Mouse (Mus musculus) R1 (cell line): ENCODE data around the gene Zfp1.

ENCODE experiments used
- DNase-seq: peaks from one replicate; pipeline ENCODE4 v3.0.0-alpha.2; 2018; ENCODE audit warnings: low read depth, low spot score

Gene Zfp1

DNA sequence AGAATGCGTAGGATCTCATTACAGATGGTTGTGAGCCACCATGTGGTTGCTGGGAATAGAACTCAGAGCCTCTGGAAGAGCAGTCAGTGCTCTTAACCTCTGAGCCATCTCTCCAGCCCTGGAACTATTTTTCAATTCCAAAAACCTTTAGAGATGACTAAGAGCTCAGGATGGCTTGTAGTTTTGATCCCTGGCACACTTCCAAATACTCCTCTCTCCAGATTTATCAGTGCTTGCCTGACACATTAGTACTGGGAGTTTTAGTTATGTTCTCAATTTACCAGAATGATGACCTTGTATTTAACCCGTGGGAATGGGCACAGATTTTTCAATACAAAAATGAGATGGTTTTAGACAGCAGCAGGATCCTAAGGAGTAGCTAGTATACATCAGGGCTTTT is 23.6 kb downstream of the Zfp1 start:
- DNase-seq, result no peak

DNA sequence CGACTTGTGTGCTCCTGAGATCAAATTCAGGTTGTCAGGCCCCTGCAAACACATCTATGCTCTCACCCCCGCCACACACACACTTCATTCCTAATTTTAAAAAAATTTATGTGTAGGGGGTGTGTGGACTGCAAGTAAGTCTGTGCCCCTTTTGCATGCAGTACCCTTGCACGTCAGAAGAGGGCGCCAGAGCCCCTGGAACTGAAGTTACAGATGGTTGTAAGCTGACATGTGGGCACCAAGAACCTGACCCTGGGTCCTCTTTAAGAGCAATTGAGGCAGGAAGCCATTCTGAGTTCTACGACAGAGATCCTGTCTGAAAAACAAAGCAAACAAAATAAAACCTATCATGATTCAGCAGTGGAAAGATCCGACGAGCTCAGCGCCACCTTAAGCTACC is 33.0 kb downstream of the Zfp1 start:
- DNase-seq, result peak; percentile 78

DNA sequence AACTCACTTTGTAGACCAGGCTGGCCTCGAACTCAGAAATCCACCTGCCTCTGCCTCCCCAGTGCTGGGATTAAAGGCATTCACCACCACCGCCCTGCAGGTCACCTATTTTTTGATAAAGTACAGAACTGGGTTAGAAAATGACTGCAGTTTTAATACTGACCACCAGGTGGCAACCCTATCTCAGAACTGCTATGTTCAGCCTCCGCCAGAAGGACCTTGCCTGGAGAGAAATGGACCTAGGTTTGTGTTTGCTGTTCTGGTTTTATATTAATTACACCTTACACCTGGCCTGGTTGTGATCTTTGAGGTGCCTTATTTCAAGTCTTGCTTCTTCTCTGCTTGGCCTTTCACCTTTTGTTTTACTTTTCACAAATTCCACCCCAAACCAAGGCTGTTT is 34.9 kb downstream of the Zfp1 start:
- DNase-seq, result peak; percentile 82

DNA sequence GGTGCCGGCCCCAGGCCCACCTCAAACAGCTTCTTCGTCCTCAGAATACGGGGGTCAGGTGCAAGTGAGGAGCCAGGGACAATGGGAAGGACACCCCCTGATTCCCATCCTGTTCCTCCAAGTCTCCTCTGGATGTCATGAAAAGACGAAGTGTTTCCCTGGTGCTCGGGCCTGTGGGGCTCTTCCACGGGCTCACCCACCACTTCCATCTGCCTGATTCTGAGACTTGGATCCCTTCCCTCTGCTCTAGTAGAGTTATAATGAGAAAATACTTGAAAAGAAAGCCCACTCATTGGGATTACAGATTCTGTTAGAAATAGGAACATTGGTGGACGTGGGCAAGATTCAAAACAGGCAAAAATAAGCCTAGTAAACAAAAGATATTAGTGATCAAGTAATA is 35.6 kb downstream of the Zfp1 start:
- no peak for DNase-seq

DNA sequence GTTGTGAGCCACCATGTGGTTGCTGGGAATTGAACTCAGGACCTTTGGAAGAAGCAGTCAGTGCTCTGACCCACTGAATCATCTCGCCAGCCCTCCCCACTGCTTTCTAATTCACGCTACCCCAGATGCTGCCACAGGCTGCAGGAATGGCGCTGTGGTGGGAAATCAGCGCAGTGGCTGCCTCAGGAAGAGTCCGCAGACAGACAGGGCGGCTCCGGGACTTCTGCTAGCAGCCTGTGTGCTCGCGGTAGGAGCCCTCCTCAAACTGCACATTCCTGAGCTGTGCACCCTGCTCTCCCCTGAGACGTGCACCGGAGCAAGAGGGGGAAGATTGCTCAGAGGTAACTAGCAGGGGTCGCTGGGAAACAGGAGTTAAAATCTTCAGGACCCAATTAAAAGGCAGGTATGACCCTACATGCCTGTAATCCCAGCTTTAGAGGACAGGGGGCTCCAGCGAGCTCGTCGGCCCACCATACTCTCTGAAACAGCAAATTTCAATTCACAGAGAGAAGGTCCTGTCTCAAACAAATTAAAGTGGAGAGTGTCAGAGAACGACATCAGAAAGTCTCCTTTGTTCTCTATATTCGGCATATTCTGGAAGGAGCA is 37.3 kb downstream of the Zfp1 start:
- DNase-seq, result peak; percentile 92

DNA sequence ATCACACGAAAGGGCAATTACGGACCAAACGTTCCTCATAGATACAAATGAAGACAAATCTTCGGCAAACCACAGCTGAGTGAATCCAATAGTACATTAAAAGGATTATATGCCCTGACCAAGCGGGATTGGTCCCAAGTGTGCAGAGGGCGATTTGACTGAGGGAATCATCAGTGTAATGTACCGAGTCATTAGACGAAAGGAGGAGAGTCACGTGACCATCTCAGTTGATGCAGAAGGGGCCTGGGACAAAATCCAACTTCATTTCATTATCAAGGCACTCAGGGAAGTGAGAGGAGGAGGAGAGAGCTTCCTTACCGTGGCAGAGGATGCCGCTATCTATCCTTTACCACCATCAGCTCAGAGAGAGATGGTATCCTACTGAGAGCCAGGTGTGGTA is 38.0 kb downstream of the Zfp1 start:
- DNase-seq, result no peak

DNA sequence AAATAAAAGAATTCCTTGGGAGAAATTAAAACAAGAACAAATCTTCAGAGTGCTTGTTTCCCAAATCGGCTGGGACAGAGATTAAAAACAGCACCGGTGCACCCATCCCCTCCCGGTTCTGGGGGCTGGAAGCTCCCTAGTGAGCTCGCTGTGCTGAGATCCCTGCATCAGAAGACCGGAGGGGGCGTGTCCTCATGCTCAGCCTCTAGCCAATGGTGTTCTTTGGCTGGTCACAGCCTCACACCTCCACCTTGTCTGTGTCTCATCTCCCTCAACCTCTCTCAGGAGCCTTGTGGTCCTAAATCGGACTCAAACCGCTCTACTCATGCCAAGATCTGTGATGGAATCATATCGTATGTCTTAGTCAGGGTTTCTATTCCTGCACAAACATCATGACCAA is 39.3 kb downstream of the Zfp1 start:
- peak; percentile 64 for DNase-seq

DNA sequence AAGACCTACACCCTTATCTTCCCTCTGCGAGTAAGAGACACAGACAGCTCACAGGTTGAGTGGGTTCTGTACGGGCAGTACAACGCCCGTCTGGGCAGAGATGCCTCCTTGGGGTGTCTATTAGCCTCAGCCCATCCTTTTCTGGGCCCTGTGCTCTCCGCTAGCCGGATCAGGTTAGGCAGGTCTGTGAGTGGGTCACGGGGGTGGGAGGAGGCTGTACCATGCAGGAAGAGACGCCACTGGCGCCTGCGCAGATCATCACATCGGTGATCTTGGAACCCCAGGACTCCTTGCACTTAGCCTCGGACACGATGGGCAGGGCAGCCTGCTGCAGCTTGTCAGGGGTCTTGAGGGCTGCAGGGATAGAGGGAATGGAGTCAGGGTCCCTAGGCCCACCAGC is 43.7 kb downstream of the Zfp1 start:
- peak; percentile 81 for DNase-seq

DNA sequence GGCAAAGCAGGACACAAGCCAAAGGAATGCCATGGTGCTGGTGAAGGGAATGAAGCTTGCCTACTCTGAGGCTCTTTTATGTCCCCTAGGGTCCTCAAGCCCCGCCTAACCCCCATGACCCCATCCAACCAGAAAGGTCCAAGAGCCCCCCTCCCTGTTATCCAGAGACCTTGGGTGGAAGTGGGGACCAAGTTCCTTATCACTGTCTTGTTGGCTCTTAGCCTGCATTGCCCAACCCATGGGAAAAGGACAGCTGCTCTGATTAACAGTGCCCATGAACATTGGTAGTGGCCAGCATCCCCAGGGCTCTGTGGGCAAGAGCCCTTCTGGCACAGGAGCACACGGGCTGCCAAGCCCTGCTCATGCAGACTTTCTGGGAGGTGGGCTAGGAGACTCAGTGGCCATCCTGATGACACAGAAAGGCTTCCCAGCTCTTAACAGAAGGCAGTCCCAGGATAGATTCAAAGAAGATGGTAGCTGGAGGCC is 47.8 kb downstream of the Zfp1 start, which contains the start of gene Ctrb1:
Gene Ctrb1 (minus strand): TSS at position 51 of the 486 bp plus-strand sequence.
- DNase-seq, result no peak

DNA sequence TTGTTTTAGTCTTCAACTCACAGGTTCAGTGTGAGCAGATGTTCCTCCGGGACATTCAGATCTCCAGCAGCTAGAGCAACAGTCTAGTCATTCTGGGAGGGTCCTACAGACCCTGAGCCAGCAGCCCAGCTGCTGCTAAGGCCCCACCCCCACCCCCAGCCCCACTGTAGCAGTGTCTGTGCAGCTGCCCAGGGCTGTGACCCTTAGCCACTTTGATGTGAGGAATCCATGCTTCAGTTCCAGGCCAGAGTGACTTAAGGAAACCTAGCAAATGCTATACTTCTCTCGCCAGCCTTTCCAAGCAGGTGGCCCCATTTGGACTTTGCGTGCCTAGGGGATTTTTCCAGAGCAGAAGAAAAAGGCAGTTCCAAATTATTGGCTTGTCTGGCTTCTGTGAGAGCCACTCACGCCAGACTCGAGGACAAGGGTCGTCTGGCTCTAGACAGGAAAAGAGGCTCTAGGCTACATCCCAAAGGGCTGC is 50.1 kb downstream of the Zfp1 start:
- no peak for DNase-seq

DNA sequence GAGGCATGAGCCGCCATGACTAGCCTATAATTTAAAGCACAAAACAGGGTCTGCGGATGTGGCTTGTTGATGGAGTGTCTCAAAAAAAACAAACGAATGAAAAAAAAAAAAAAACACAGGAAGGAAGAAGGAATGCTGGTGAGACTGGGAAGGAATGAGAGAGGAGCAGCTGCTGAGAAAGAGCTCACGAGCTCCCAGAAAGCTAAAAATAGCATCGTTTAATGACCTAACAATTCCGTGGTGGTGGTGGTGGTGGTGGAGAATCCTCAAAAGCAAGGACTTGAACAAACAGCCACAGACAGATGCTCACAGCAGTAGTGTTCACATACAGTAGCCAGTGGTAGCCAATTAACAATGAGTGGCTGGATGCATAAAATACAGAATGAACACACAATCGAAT is 52.2 kb downstream of the Zfp1 start:
- no peak for DNase-seq

DNA sequence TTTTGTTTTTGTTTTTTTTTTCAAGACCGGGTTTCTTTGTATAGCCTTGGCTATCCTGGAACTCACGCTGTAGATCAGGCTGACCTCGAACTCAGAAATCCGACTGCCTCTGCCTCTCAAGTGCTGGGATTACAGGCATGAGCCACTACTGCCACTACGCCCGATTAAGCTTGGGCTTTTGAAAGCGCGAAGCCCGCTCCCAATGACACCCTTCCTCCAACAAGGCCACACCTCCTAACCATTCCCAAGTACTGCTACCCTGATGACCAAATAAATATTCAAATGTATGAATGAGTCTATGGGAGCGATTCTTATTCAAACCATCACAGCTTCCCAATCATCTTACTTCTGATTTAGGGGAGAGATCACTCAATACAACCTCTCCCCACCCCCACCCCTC is 54.5 kb downstream of the Zfp1 start:
- peak; percentile 57 for DNase-seq

DNA sequence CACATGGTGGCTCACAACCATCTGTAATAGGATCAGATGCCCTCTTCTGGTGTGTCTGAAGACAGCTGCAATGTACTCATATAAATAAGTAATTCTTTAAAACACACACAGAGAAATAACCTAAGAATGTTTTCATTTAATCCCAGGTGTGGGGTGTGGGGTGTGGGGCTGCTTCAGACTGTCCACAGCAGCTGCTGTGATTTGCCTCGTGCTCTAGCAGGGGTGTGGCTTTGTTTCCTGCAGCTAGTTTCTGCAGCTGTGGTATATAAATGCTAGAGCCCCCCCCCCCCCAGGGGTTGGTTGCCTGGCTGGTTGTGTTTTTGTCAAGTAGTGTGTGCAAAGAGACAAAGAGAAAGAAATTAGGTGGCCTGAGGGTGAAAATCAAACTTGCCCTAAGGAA is 55.8 kb downstream of the Zfp1 start:
- no peak for DNase-seq

DNA sequence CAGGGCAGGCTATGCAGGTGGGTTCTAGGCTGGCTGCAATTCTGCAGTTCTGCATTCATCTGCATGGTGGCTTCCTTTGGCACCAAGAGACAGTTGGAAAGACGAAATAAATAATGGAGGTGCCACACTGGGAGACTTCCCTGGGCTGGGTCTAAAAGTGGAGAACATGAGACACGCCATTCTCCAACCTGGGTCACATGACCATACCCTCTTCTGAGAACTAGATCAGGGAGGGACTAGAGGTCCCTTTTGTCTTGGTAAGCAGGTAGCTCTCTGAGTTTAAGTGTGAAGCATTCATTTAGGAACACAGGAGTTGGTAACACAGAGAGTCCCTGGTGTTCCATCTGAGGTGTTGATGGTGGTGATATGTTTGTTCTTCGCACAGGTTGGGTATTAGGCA is 57.0 kb downstream of the Zfp1 start:
- no peak for DNase-seq

DNA sequence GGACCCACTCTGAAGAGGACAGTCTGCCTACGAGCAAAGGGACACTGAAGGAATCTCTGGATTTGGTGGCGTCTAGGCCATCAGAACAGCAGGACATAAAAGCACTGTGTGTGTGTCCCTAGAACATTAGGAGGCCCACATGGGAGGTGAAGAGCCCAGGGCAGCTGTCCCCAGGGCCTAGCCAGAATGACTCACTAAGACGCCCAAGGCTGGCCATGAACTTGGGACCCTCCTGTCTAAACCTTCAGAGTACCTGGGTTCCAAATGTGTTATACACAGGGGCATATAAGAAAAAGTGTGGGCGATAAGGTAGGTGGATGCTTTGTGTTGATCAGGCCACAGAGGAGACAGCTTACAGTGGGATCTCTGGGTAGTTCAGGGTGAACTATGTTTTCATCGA is 57.5 kb downstream of the Zfp1 start:
- no peak for DNase-seq

DNA sequence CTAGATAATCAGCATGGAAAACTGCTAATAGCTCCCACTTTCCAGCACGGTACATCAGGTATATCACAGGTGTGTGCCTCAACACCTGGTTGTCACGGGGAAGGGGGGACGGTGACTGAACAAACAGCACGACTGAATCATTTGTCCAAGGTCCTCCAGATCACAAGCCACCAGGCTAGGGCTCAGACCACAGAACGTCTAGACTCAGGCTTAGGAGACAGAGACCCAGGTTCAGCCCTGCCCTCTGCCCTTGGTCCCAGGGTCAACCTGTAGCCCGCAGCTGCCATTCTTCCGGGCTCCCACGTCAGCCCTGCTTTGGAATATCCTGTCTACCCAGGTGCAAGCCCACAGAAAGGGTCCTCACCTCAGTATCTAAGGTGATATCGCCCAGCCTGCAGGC is 58.2 kb downstream of the Zfp1 start:
- no peak for DNase-seq

DNA sequence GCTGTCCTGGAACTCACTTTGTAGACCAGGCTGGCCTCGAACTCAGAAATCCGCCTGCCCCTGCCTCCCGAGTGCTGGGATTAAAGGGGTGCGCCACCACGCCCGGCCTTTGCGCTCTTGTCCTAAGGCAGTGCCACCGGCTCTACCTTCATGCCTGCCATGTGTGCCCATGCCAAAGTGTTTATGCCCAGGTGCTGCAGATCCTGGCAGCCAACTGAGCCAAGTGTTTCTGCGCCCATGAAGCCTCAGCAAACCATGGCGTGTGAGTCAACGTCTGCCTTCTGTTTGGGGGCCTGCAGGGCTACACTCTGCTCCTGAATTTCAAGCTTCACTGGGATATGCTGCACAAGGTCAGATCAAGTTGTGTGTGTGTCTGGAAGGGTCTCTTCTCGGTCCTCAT is 61.4 kb downstream of the Zfp1 start:
- DNase-seq, result no peak

DNA sequence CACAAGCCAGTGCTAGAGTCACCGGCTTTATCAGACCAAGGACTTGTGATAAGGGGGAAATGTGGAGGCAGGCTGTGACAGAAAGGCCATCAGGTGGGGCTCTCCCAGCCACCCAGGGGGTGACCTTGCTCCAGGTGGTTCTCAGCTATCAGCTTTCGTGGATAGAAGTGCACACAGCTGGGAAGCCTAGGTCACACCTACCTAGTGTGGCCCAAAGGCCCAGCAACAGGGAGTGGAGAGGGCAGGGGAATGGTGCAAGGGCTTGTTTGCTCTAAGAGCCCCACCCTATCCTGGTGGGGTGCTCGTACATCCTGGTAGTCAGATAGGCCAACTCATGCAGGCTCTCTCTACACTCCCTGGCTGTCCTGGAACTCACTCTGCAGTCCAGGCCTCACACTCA is 62.0 kb downstream of the Zfp1 start:
- no peak for DNase-seq

DNA sequence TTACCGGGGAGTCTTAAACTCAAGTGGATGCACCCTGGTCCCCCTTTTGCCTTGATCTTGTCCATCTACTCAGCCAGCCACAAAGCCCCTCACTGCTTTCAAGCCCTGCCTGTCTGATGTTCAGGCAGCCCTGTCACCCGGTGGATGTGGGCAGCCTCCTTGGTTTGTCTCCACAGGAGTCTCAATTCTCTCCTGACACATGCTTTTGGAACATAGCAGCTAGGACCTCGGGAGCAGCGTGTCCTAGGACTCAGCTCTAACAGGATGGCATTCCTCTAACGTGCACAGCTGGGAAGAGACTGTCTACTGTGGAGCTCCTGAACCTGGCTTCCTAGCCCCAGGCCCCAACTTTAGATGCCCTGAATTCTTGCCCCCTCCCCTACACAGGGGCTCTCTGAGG is 62.5 kb downstream of the Zfp1 start:
- no peak for DNase-seq

DNA sequence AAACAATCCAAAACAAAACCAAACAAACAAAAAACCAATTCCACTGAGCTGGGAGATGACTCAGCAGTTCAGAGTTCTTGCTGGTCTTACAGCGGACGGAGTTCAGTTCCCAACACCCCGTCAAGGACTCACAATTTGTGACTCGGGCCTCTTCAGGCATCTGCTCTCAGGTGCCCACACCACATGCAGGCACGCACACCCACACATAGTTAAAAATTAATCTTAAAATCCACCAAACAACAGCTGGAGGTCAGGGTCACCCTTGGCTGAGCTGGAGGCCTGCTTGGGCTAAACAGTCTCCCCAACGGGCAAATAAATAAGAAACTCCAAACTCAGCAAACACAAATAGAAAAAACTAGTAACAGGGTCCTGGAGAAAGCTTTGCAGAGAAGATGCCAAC is 65.1 kb downstream of the Zfp1 start:
- no peak for DNase-seq

DNA sequence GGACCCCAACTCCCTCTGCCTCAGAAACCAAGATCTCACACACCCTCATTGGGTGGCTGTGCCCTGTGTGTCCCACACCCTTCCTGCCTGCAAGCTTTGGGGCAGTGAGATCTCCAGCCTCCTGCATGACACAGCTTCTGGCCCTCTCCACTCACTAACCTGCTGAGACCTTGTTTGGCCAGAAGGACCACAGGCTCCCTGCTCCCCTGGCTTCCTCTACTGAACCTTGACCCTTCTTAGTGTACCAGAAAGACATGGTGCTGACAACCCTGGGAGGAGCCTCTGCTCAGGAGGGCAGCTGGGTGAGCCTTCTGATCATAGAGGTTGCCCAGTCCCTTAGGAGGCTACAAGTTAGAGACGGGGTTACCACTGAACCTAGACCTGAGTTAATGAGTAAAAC is 66.0 kb downstream of the Zfp1 start:
- no peak for DNase-seq

DNA sequence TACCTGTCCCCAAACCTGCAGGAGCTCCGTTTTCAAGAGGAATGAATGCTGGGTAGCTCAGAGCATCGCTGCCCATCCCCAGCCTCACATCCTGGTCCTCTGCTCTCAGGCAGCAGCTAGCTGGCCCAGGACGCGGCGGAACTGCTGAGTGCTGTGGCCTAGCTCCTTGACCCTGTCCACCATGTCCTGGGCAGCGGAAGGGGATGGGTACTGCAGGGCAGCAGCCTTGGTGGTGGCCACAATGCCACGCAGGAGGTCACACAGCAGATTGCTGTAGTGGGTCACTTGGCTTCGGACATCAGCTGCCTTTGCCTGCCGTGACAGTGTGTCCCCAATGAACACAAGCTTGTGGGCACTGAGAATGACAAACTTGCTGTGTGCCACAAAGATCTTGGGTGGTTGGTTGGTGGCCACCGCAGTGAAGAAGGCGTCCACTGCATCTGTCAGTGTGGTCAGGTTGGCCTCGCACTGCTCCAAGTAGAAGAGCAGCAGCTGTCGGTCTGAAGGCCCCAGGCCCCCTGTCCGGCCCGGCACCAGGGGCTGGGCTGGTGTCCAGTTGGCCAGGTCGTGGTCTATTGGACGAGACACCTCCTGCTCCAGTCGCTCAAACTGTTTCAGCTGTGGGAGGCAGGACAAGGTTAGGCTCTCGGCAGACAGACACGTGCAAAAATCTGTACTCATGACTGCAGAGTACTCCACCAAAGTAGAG is 67.7 kb downstream of the Zfp1 start:
- DNase-seq, result no peak

DNA sequence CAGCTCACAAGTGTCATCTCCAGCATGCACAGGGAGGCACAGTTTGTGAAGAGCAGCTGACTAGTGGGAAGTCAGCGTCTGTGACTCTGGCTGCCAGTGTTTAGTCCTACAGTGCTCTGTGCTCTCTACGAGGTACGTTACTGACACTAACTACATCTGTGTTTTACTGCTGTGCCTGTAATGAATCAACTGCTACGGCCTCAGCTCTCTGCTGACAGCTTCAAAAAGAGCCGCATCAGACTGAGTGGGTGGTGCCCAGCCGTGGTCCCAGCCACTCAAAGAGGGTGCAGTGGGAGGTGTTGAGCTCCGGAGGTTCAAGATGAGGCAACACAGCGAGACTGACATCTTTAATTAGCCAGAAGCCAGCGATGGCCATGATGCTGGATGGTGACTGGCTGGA is 68.9 kb downstream of the Zfp1 start:
- DNase-seq, result no peak
